Mouse (Mus musculus) liver, postnatal 0 days (tissue): Measurements from ENCODE around the gene Ifnz. TPM values are rescaled to one million over a fixed set of nuclear protein-coding genes. Genes with fewer than 3 reads are reported as not detected.
"Not testable (repeated sequence)": the region's sequence is repeated elsewhere in the genome, so short reads cannot be mapped to it uniquely, and the experiment has no call there.

Experiments used
- ATAC-seq: fragments of 200-750 bp; cut with Nextera tagmentation; 2 replicates; pipeline ENCODE4 v1.8.0; 2017; ENCODE audit warnings: mild to moderate bottlenecking, moderate library complexity
- DNase-seq: peaks from one replicate; pipeline ENCODE4 v3.0.0-alpha.2; 2016
- H3K27ac ChIP-seq: fragments of 300-500 bp; sonication (generic); 2 replicates; pipeline ENCODE4 v1.5.1; 2014; ENCODE audit warnings: antibody characterized with exemption, moderate library complexity, mild to moderate bottlenecking, low read depth
- H3K27me3 ChIP-seq: fragments of 300-500 bp; sonication (generic); 2 replicates; pipeline ENCODE4 v1.6.1; 2014; ENCODE audit warnings: low read length, control low read depth, mixed read lengths; ENCODE audit not compliant: insufficient read depth
- H3K36me3 ChIP-seq: fragments of 300-500 bp; sonication (generic); replicated peaks from 2 replicates; pipeline ENCODE4 v1.6.1; 2014; ENCODE audit warnings: mild to moderate bottlenecking, control low read depth, low read length, moderate library complexity, mixed read lengths; ENCODE audit not compliant: insufficient read depth
- H3K4me1 ChIP-seq: fragments of 300-500 bp; sonication (generic); 2 replicates; pipeline ENCODE4 v1.6.1; 2014; ENCODE audit warnings: antibody characterized with exemption, mild to moderate bottlenecking, control low read depth; ENCODE audit not compliant: insufficient read depth
- H3K4me2 ChIP-seq: fragments of 300-500 bp; sonication (generic); 2 replicates; pipeline ENCODE4 v1.6.1; 2014; ENCODE audit warnings: low read depth, mild to moderate bottlenecking, low read length, moderate library complexity, mixed read lengths
- H3K4me3 ChIP-seq: fragments of 300-500 bp; sonication (generic); 2 replicates; pipeline ENCODE4 v1.5.1; 2014; ENCODE audit warnings: low read depth, low read length
- H3K9ac ChIP-seq: fragments of 300-500 bp; sonication (generic); replicated peaks from 2 replicates; pipeline ENCODE4 v1.6.1; 2014; ENCODE audit warnings: mild to moderate bottlenecking, moderate library complexity
- H3K9me3 ChIP-seq: fragments of 300-500 bp; sonication (generic); 2 replicates; pipeline ENCODE4 v1.6.1; 2016; ENCODE audit warnings: mild to moderate bottlenecking, control low read depth, low read length, mixed read lengths
- CTCF ChIP-seq: sonication (generic); IDR thresholded peaks from 2 replicates; pipeline ENCODE4 v1.5.1; 2016; ENCODE audit warnings: antibody characterized with exemption, low read depth
- EP300 ChIP-seq: IDR thresholded peaks from 2 replicates; pipeline ENCODE4 v1.6.1; 2016; ENCODE audit warnings: antibody characterized with exemption, low read depth, mild to moderate bottlenecking
- WGBS: fragments of 180-500 bp; shearing (Covaris S2); extraction: QIAGEN DNeasy Blood & Tissue Kit; methylation state at CpG from one replicate; pipeline ENCODE4 v1.1.7; 2014; ENCODE audit not compliant: insufficient replicate concordance; 5-methylcytosine and 5-hydroxymethylcytosine counted together
- polyA plus RNA-seq: library from polyadenylated mRNA; unstranded; fragments of >200 nt; fragmentation: Nextera tagmentation; extraction: Ambion mirVana; gene quantifications from 2 replicates; pipeline ENCODE4 v1.2.1, GENCODE M21; 2015

Gene Ifnz
- polyA plus RNA-seq, 1 experiment from 2014 or later = not detected

DNA sequence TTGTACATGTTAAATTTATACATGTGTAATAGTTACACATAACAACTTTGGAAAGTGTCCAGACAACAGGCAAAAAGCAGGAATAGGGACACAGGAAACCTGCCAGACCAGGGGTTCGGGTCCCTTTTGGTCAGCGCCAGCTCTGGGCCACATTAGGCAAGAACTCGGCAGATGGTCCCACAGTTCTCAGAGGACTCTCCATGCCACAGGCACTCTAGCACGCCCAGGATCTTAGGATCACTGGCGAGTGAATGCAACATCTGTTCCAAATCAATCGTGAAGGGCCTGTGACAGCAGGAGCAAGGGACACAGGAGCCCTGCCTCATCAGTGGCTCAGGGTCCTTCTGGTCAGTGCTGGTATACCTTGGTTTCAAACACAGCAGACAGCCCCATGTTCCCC is 32.0 kb upstream of the Ifnz start:
- H3K4me2 ChIP-seq = no peak overlapping the region
- no peak overlapping the region for H3K9ac ChIP-seq
- no peak overlapping the region for H3K27ac ChIP-seq
- no peaks in the 10 kb centered on the region for H3K36me3 ChIP-seq
- no peak overlapping the region for H3K4me3 ChIP-seq
- no peaks in the 10 kb centered on the region for H3K9me3 ChIP-seq
- no peaks in the 10 kb centered on the region for H3K4me1 ChIP-seq
- 77% methylated on average over 6 of the region's 6 CpGs for WGBS
- DNase-seq (no peak), ATAC-seq (no peak)
- H3K27me3 ChIP-seq = no peaks in the 10 kb centered on the region
- TF ChIP-seq CTCF = no peak
- no peak for TF ChIP-seq EP300

DNA sequence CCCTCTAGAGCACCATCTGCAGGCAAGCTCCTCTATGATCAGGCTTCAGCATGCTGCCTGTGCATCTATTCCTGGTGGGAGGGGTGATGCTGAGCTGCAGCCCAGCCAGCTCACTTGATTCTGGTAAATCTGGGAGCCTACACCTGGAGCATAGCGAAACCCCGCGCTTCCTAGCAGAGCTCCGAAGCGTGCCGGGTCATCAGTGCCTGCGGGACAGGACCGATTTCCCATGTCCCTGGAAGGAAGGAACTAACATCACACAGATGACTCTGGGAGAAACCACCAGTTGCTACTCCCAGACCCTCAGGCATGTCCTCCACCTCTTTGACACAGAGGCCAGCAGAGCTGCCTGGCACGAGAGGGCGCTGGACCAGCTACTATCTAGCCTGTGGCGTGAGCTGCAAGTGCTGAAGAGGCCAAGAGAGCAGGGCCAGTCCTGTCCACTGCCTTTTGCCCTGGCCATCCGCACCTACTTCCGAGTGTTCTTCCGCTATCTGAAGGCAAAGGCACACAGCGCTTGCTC is 27.1 kb upstream of the Ifnz start, which contains the start of gene Gm13271:
TSS of gene Gm13271 (plus strand) at position 51 of the 523 bp plus-strand sequence.
- not testable (repeated sequence) for ATAC-seq, H3K4me2 ChIP-seq, H3K27ac ChIP-seq, H3K9ac ChIP-seq, H3K9me3 ChIP-seq, H3K27me3 ChIP-seq, DNase-seq, H3K36me3 ChIP-seq, H3K4me1 ChIP-seq, H3K4me3 ChIP-seq
- TF ChIP-seq CTCF = peak; percentile 12; the same call in 1 of the 2 replicates
- 72% methylated on average over 15 of the region's 15 CpGs for WGBS

DNA sequence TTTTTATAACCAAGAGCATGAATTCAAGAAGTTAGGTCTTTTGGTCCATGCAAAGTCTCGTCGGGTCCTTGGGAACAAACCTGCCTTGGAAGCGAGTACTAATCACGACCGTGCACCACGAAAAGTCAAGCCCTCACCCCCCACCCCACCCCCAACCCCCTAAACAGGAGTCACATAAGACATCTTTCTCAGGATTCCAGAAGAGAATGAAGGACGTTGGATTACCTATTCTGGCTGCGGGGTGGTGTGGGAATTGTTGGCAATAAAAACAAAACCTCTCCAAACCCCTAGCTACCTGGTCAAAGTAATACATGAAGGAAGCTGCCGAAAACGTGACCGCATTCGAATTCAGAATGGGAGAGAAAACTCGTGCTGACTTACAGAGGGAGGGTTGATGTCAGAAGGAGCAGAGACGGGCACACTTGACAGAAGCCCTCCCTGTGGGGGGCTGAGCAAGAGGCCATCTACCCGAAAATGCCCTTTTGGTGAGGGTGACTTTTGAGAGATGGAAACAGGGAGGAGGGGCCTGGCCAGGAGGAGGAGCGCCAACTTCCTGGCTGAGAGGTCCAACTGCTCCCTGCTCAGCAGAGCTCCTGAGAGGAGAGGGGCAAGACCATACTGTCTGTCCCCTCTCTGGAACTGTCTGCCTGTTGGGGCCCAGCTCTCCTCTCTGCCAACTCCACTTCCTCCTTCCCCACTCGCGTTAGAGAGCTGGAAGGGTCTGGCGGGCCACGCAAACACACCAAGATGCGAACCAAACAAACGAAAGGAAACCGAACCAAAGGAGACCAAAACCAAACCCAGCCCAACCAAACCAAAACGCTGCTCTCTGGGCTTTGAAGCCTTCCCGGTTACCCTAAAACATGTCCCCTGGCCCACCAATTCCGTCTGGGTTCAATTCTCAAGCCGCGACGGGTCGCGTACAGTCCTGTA is 25.1 kb upstream of the Ifnz start:
- H3K4me2 ChIP-seq = peak overlapping the region; percentile 80
- H3K4me1 ChIP-seq, ATAC-seq, H3K36me3 ChIP-seq, H3K9me3 ChIP-seq, H3K27me3 ChIP-seq: not testable (repeated sequence)
- H3K27ac ChIP-seq = peak overlapping the region; percentile 93
- WGBS = 8% methylated on average over 28 of the region's 31 CpGs
- peak overlapping the region; percentile 68 for H3K4me3 ChIP-seq
- H3K9ac ChIP-seq = peak overlapping the region; percentile 77
- DNase-seq = peak; percentile 31

DNA sequence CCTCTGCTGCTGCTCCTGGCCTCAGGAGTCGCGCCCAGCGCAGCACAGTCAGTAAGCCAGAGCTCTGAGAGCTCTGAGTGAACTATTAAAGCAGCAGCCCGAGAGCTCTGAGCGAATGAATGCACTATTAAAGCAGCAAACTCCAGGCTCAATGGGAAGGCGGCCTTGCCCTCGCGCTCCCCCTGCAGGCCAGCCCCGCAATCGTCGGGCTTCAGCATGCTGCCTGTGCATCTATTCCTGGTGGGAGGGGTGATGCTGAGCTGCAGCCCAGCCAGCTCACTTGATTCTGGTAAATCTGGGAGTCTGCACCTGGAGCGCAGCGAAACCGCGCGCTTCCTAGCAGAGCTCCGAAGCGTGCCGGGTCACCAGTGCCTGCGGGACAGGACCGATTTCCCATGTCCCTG is 24.3 kb upstream of the Ifnz start:
- H3K4me3 ChIP-seq = peak overlapping the region; percentile 68
- H3K36me3 ChIP-seq, H3K4me1 ChIP-seq, H3K27me3 ChIP-seq, H3K9me3 ChIP-seq: not testable (repeated sequence)
- H3K4me2 ChIP-seq = peak overlapping the region; percentile 80
- peak overlapping the region; percentile 93 for H3K27ac ChIP-seq
- DNase-seq (peak; percentile 78), ATAC-seq (peak; percentile 100)
- WGBS = 0% methylated on average over 11 of the region's 21 CpGs
- peak; percentile 72 for TF ChIP-seq CTCF
- peak overlapping the region; percentile 77 for H3K9ac ChIP-seq

GRCm38 (mm10) chr4:88758751-88759150 is 23.2 kb upstream of the Ifnz start:
- H3K4me3 ChIP-seq, ATAC-seq, H3K9me3 ChIP-seq, H3K36me3 ChIP-seq, H3K27ac ChIP-seq, H3K4me2 ChIP-seq, DNase-seq, H3K27me3 ChIP-seq, H3K4me1 ChIP-seq, H3K9ac ChIP-seq: not testable (repeated sequence)
- WGBS = 73% methylated on average over 8 of the region's 9 CpGs

GRCm38 (mm10) chr4:88759610-88760268 is 22.2 kb upstream of the Ifnz start, which contains the start of gene Gm13283:
Gene Gm13283, plus strand, starts transcription at chr4:88760119.
- peak within 1 kb of the TSS; percentile 57 for H3K4me2 ChIP-seq
- not testable (repeated sequence) for H3K27me3 ChIP-seq, H3K9me3 ChIP-seq, H3K36me3 ChIP-seq, ATAC-seq, H3K9ac ChIP-seq, DNase-seq, H3K4me1 ChIP-seq
- whole genome bisulfite sequencing = 22% methylated on average over 6 of the region's 14 CpGs
- H3K4me3 ChIP-seq = peak within 1 kb of the TSS; percentile 39
- peak within 1 kb of the TSS; percentile 66 for H3K27ac ChIP-seq
